17 mouse cellular contexts compared by ENCODE assay signal in the genomic region with DNA sequence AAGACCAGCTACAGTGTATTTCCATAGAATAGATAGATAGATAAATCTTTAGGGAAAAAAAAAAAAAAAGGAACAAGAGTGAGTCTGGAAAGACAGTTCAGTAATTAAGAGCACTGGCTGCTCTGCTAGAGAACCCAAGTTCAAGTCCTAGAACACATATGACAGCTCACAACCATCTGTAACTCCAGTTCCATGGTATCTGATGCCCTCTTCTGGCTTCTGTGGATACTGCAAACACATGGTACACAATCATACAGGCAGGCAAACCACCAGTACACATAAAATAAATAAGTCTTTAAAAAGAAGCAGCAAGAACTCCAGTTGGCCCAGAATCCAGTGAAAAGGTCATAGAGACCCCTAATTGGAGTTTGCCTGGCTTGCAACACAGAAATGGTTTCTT. TPM values are rescaled to one million over a fixed set of nuclear protein-coding genes. Genes with fewer than 3 reads are reported as not detected.
DNase-seq lines count a peak whose midpoint lies in the region; TF ChIP-seq lines count a peak whose summit lies in the region.
"Had no signal": no experiment of that assay in that cellular context is flagged by ENCODE, and none has a peak within 500 bp of the region (broad histone marks: within the 10 kb centered on the region; RNA-seq: fewer than 3 reads in every experiment).

No protein-coding gene starts in this region.

- no peak for DNase-seq in gastrocnemius, adult 2 months
- no peak for DNase-seq in gastrocnemius, adult 18-20 months (ENCODE audit: low spot score)
- no peak for DNase-seq in layer of hippocampus, adult 2 months (ENCODE audit: low spot score in 2 of 2)
- no peak for DNase-seq in layer of hippocampus, adult 9-11 months
- DNase-seq in thymus, postnatal 25 days, result peak; percentile 10
- DNase-seq in thymus, postnatal 14 days, result no peak
- DNase-seq in naive thymus-derived CD4-positive, alpha-beta T cell, adult 2 months (ENCODE audit: low read depth), result peak; percentile 18
- no peak for DNase-seq in adrenal gland, adult 8-10 months
- DNase-seq: adrenal gland, postnatal 36 days; cerebellum, adult 8-10 months; heart, adult 18-20 months; kidney, adult 9 months; lung, postnatal 36 days had no signal

- no peak overlapping the region for H3K4me3 ChIP-seq in gastrocnemius, adult 2 months
- H3K4me3 ChIP-seq in layer of hippocampus, adult 2 months, result no peak overlapping the region
- H3K4me3 ChIP-seq: embryonic facial prominence, embryonic 12.5 days; forebrain, embryonic 15.5 days; liver, embryonic 15.5 days; myocyte had no signal

- intact Hi-C loops in gastrocnemius, adult 2 months (cut with DNase I), result no loop called here

- H3K27ac ChIP-seq in gastrocnemius, adult 2 months, result no peak overlapping the region
- H3K27ac ChIP-seq in layer of hippocampus, adult 2 months, result no peak overlapping the region
- H3K27ac ChIP-seq: embryonic facial prominence, embryonic 12.5 days; forebrain, embryonic 15.5 days; liver, embryonic 15.5 days had no signal

- TF ChIP-seq CTCF in gastrocnemius, adult 2 months (IDR thresholded peaks at IDR 0.05), result peak; percentile 30; the same call in 1 of the 2 replicates
- peak; percentile 50 for TF ChIP-seq CTCF in layer of hippocampus, adult 2 months (conservative IDR thresholded peaks at IDR 0.05)

RNA-seq across cellular contexts. Expression of a gene that starts 7.4 kb away (rescaled TPM):
- under 1 TPM; 0.43 to 0.53 TPM for total RNA-seq in gastrocnemius, adult 2 months (2021)
- total RNA-seq in gastrocnemius, adult 18-20 months (2021), result under 1 TPM; 0.32 to 0.38 TPM
- 100 to 1,000 TPM; 103 to 109 TPM for total RNA-seq in layer of hippocampus, adult 2 months (2021)
- total RNA-seq in adrenal gland, adult 8-10 months (2022), result 10 to 100 TPM; 26.1 to 50.3 (median 32.1) TPM

Comparison
In these comparisons a context has a peak if more than half of its experiments do, and no peak if none do; other contexts are left out.
1. DNase-seq: peak in thymus, postnatal 25 days (single experiment) and naive thymus-derived CD4-positive, alpha-beta T cell, adult 2 months (single experiment); none in gastrocnemius, adult 2 months (single experiment), gastrocnemius, adult 18-20 months (single experiment), layer of hippocampus, adult 2 months (0 of 2), layer of hippocampus, adult 9-11 months (single experiment), thymus, postnatal 14 days (single experiment) and adrenal gland, adult 8-10 months (single experiment).
2. RNA of a gene that starts 7.4 kb away (total RNA-seq): 103 to 109 TPM in layer of hippocampus, adult 2 months and 26.1 to 50.3 TPM in adrenal gland, adult 8-10 months; 0.43 to 0.53 TPM in gastrocnemius, adult 2 months and 0.32 to 0.38 TPM in gastrocnemius, adult 18-20 months; every median in the first group is over 10 times any median in the second.